Mouse (Mus musculus) cerebellum, adult 2 months (tissue): ENCODE data around the gene Slc35e3.

Source experiments
- CTCF ChIP-seq: fragments of 200-500 bp; IDR thresholded peaks from 2 replicates; pipeline ENCODE4 v1.5.1; 2011; ENCODE audit warnings: low read depth, mild to moderate bottlenecking, control low read depth, low read length, moderate library complexity, borderline replicate concordance; ENCODE audit not compliant: insufficient read depth
- POLR2A ChIP-seq: fragments of 200-500 bp; IDR thresholded peaks from 2 replicates; pipeline ENCODE4 v1.6.1; 2011; ENCODE audit warnings: low read length, control low read depth, borderline replicate concordance; ENCODE audit not compliant: insufficient read depth

DNA sequence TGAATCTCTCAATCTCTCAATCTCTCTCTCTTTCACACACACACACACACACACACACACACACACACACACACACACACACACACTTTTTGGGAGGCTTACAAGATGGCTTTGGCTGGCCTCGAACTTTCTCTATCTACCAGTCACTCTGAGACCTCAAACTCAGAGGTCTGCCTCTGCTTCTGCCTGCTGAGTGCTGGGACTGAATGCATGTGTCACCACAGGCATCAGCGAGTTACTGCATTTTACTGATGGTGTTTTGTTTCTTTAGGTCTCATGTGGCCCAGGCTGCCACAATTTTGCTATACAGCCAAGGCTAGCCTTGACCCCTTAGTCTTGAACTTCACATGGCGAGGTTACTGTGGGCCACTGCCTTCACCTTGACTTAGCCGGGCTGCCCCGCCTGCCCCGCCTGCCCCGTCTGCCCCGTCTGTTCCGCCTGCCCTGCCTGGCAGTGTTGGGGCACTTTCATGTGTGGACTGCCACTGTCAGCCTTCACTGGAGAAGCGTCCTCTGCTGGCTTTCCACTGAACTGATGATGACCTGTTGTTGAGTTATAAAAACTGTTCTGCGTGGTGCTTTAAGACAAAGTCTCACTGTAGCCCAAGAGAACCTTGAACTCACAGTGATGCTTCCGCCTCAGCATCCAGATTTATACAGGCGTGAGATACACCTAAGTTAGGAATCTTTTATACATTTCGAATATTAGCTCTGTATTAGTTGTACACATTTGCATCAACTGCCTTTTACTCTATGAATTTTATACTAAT is 36.5 kb upstream of the Slc35e3 start:
- TF ChIP-seq POLR2A (no peak), CTCF (no peak)
